1 mouse cellular context compared by ENCODE assay signal in the genomic region with DNA sequence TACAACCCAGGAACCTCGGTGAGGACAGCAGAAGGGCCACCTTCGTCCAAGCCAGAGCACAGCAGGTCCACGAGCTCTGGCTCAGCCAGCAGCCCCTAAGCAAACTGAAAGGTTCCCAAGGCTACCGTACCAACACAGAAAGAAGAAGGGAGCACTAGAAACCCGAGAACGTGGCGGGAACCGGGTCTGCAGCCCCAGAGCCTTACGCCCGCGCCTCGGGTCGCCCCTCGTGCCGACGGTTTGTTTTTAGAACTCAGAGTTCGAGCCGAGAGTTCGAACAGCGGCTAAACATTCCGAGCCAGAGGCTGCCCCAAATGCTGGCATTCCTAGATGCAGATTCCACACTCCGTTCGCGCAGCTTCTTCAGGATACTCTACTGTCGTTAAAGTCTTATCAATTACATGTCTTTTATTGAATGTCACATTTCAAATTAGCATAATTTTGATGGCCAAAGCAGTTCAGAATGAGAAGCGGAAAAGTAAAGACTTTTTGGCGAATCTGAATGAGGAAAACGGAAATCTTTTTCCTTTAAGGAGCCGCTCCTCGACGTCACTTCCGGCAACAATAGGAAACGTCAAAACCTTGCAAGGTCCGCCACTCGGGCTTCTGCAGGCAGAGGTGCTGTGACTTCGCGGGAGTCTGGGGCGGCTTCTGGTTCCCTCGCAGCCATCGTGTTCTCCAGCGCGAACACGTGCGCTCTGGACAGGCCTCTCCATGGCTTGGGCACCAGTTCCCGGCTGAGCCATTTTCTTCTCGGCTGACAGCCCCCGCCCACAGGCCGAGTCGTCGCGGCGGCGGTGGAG.
TF ChIP-seq lines count a peak whose summit lies in the region.

TSS of gene Cep44 (minus strand) at position 490 of the 803 bp plus-strand sequence.
TSS of gene Fbxo8 (plus strand) at position 533 of the 803 bp plus-strand sequence.

TF ChIP-seq in CH12.LX, 34 proteins besides CTCF, POLR2A, EP300 and RAD21 (continued from another document):
- TF ChIP-seq ZKSCAN1 (IDR thresholded peaks at IDR 0.05; ENCODE audit: borderline replicate concordance, low read depth, low read length), result no peak
- TF ChIP-seq MYC (IDR thresholded peaks at IDR 0.05; ENCODE audit: low read depth, low read length), result 0 out of 2 replicates have a peak, but pooled peaks have one; percentile 32
- no peak for TF ChIP-seq ZNF384 (IDR thresholded peaks at IDR 0.05; ENCODE audit: low read depth, low read length)
- 0 out of 2 replicates have a peak, but pooled peaks have one; percentile 26 for TF ChIP-seq IRF4 (IDR thresholded peaks at IDR 0.05; ENCODE audit: low read depth, low read length)
- peak; percentile 97 for TF ChIP-seq SIN3A (IDR thresholded peaks at IDR 0.05; ENCODE audit: low read length)
- TF ChIP-seq E2F4 (IDR thresholded peaks at IDR 0.05; ENCODE audit: insufficient replicate concordance, low read depth, low read length), result no peak
- TF ChIP-seq NRF1 (IDR thresholded peaks at IDR 0.05; ENCODE audit: low read depth, low read length), result no peak
- TF ChIP-seq JUND (conservative IDR thresholded peaks at IDR 0.05; ENCODE audit: low read depth, low read length), result no peak
- TF ChIP-seq JUN (IDR thresholded peaks at IDR 0.05; ENCODE audit: insufficient read depth, low read depth, low read length), result no peak
- no peak for TF ChIP-seq CHD1 (IDR thresholded peaks at IDR 0.05; ENCODE audit: low read depth, low read length)
- peak; percentile 21 for TF ChIP-seq MXI1 (IDR thresholded peaks at IDR 0.05; ENCODE audit: low read depth, low read length)
- peak; percentile 80; the same call in 1 of the 2 replicates for TF ChIP-seq KAT2A (IDR thresholded peaks at IDR 0.05; ENCODE audit: insufficient replicate concordance, low read length)
- peak; percentile 76 for TF ChIP-seq CHD2 (IDR thresholded peaks at IDR 0.05; ENCODE audit: low read length)
- TF ChIP-seq USF1 (IDR thresholded peaks at IDR 0.05; ENCODE audit: low read depth, low read length), result no peak
- no peak for TF ChIP-seq PAX5 (IDR thresholded peaks at IDR 0.05; ENCODE audit: low read length)
- no peak for TF ChIP-seq ETS1 (conservative IDR thresholded peaks at IDR 0.05; ENCODE audit: low read depth, low read length)
- TF ChIP-seq UBTF (IDR thresholded peaks at IDR 0.05; ENCODE audit: low read depth, low read length), result no peak
- no peak for TF ChIP-seq USF2 (conservative IDR thresholded peaks at IDR 0.05; ENCODE audit: low read depth, low read length)
- TF ChIP-seq ZC3H11A (IDR thresholded peaks at IDR 0.05; ENCODE audit: low read depth, low read length), result peak; percentile 100
- TF ChIP-seq POLR2AphosphoS2 (IDR thresholded peaks at IDR 0.05; ENCODE audit: low read depth, low read length), result no peak
- TF ChIP-seq BHLHE40 (IDR thresholded peaks at IDR 0.05; ENCODE audit: low read depth, low read length), result peak; percentile 84
- 0 out of 2 replicates have a peak, but pooled peaks have one; percentile 16 for TF ChIP-seq MEF2A (IDR thresholded peaks at IDR 0.05; ENCODE audit: borderline replicate concordance, low read depth, low read length)
- no peak for TF ChIP-seq RCOR1 (conservative IDR thresholded peaks at IDR 0.05; ENCODE audit: low read depth, low read length)
- peak; percentile 50 for TF ChIP-seq TCF12 (IDR thresholded peaks at IDR 0.05; ENCODE audit: low read depth, low read length)
- peak; percentile 52; the same call in 1 of the 2 replicates for TF ChIP-seq MAX (IDR thresholded peaks at IDR 0.05; ENCODE audit: low read length)
